Mouse (Mus musculus): Measurements from ENCODE around the gene Ccdc69.

The Ccdc69 gene

DNA sequence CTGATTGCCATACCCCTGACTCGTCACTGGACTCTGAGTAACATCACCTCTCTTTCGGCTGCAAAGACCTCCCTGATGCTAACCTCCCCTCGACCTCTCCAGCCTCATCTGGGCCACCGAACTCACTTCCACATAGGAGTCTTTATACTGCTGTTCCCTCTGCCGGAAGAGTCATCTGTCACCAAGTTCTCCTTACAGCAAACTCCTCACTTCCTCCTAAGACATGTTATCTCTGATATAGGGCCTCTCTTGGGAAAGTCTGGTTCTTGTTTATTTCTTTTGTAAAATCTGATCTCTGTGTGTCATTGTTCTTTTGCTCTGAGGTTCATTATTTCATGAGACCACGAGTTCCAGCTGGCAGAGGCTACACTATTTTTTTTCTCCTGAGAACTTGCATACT lies 69.7 kb downstream of the Ccdc69 start:
- DNase-seq (ENCODE audit: low spot score in 2 of 2): no peak

DNA sequence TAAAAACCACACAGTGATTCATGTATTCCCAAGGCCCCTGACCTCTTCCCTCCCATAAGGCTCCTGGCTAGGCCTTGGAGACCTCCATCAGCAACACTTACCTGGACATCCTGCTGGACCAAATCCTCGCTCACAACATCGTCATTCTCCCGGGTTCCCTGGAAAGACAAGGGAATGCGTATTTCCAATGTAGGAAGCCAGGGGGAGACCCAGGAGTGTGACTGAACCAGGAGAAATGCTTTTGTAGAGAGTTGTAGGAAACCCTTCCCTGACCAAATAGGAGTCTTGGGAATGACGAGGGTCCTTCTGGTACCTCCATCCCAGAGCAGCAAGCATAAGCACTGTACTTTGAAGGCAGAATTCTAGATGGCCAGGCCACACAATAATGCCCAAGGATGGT lies 72.2 kb downstream of the Ccdc69 start:
- no peak for DNase-seq (ENCODE audit: low spot score in 2 of 2)

DNA sequence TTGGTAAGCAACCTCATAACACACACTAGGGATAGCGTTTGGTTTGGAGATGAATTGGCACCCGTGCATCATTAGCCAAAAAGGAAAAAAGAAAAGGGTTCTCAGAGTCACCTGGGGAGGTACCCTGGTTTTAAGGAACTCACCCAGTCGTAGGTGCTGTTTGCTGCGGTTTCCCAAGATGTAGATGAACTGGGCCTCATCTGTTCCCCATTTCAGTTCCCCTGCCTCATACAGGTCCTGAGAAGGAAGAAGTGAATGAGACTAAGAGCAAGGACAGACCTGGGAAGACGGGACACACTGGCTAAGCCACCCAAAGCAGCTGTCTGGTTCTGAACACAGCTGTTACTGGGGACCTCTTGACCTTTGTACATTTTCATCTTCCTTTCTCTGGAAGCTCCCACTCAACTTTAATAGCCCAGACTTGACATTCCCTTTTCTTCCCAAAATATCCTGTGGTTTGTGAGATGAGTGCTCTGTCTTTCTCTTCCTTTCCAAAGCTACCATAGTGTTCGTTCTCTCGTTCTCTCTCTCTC lies 72.9 kb downstream of the Ccdc69 start:
- no peak for DNase-seq (ENCODE audit: low spot score in 2 of 2)

All from frontal cortex, postnatal 10 days (tissue).